Mouse (Mus musculus): ENCODE results near the gene Galnt2. TPM values are rescaled to one million over a fixed set of nuclear protein-coding genes. Genes with fewer than 3 reads are reported as not detected.

Gene Galnt2
- polyA plus RNA-seq, 1 experiment from 2014 or later = 73.9 TPM

DNA sequence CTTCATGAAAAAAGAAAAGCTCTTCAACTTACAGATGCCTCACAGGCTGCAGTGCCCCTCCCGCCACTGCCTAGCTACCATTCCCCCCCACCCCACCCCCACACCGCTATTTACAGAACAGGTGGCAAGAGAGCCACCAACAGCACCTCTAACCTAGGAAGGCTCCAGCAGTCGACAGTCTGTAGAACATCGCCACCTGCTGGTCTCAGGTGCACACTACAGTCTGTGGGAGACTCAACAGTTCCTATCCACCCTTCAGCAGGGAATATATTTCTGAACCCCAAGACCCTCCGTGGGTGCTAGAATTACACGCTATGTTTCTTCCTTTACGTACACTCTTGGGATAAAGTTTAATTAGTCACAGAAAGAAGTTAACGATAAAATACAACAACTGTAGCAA lies 137.0 kb downstream of the Galnt2 start:
- peak; percentile 86 for DNase-seq (ENCODE audit: low spot score)

DNA sequence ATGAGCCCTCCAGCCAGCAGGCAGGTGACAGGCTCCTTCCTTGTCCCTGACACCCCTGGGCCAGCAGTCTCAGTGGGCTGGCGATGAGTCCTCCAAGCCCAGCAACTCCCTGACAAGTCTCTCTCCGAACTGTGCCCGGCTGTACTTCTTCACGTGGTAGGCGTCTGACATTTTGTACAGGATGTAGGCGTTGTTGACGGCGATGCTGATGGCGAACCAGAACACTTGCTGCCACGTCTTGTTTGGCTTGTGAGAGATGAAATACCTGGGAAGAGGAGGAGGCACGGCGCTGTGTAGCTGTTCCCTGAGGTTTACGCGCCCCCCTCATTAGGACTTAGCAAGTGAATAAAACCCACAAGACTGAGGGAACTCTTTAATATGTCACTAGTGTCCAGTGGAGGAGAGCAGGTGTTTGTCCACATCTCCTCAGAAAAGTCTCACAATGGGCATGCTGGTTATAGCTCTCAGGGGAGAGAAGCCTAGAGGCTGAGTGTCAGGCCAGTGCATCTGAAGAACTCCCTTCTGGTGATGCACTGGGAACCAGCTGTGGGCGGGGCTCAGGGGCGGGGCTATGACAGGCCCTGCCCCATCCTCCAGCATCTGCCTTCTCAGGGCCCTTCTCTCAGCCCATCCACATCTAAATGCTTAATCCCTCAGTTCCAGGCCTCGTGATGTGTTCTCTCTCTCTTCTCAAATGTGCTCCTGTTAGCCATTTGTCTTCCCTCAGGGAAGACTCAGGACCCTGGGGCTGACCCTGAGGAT lies 139.4 kb downstream of the Galnt2 start:
- no peak for DNase-seq (ENCODE audit: low spot score)

DNA sequence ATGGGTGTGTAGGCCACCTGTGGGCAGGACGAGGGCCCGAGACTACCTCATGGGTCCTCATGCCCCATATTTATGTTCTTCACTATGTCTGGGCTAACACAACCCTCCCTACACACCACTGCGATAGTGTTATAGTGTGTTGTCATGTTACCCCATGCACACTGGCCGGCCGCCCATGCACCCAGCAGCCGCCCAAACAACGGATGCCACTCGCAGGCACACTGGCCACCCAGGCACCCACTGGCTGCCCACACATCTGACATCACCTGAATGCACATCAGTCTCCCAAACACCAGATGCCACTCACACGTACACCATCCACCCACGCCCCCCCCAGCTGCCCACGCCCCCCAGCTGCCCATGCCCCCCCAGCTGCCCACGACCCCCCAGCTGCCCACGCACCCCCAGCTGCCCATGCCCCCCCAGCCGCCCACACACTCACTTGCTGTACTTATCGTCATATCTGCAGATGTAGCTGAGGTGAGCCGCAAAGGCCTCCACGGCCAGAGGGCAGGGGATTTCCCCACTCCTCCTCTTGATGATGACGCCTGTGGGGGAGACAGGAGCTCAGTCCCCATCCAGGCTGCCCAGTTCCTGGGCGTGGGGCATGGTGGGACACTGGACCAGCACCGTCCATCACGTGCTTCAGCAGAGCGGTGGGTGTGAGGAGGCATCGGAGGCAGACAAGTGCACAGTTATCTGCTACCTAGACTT lies 140.4 kb downstream of the Galnt2 start:
- no peak for DNase-seq (ENCODE audit: low spot score)

DNA sequence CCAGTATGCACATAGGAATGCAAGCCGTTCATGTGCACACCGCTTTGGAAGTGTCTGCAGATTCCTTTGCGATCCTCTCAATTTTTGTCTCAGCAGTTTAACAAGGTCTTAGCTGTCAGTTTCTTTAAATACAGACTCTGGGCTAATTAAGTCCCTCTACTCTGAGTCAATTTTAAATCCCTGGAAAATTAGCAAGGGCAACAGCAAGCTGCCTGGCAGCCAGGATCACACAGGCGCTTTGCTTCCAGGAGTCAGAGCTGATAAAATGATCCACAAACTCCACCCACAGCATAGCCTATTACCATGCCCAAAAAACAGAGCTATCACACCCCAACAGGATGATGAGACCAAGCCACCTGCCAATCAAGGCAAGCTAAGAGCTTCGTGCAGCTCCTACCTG lies 142.6 kb downstream of the Galnt2 start:
- DNase-seq (ENCODE audit: low spot score) = no peak

DNA sequence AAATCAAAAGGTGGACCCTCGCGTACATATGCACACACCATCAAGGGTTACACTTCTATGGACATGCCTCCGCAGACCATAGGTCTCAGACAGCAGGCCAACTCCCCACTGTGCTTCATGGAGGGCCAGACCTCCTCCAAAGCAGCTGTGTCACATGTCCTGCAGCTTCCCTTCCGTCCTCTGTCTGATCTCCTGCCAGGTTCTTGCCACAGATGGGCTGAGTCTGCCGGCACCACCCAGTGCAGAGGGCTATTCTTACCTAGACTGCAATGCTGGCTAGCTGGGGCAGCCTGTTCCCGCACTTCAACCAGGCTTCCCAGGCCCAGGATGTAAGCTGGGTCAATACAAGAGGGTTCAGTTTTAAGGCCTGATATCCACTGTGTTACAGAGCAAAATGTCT lies 144.0 kb downstream of the Galnt2 start:
- no peak for DNase-seq (ENCODE audit: low spot score)

DNA sequence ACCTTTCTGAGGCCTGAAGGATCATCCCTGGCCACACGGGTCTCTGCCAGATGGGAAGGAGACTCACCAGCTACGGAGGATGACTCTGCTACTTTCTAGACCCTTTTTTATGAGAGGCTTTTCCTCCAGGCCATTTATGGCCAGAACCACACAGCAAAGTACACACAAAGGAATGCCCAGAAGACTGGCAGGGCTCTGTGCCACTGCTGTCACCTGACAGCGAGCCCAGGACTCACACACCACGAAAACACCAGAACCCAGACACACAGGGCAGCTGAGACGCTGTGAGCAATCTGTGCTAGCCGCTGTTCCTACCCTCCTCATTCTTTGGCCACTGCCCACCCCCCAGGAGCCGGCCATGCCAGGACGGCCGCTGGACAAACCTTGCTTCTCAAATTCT lies 144.5 kb downstream of the Galnt2 start:
- no peak for DNase-seq (ENCODE audit: low spot score)

DNA sequence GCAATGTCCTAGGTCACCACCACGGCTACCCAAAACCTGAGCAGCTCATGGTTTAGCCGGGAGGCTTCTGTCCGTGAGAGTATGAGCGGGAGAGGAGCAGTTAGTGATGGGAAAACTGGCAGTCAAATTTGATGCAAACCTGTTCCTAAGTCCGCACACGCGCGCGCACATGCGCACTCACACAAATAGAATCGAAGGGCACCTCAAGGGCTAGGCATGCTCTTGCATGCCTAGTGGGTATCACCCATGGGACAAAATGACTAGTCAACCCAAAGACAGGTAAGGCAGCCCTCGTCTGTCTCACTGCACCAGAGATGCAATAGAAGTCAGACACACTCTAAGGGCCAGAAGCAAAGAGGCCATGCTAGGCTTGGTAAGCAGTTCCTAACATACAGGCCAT lies 145.2 kb downstream of the Galnt2 start:
- DNase-seq (ENCODE audit: low spot score) = no peak

DNA sequence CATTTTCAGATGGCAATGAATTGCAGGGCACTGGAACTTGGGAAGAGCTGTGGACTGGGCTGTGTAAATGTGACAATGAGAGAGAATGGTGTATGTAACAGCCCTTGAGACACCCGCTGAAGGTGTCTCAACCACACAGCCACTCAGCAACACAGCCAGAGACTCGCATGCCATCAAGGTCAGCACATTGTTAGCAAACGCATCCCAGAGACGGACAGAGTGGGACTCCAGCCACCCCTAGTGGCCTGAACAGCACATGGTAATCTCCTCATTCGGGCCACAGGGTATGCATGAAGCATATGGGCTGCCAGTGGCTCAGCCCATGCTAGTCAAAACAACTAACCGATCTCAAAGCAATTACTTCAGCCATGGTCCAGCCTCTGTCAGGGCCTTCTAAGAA lies 148.1 kb downstream of the Galnt2 start:
- DNase-seq (ENCODE audit: low spot score) = no peak

DNA sequence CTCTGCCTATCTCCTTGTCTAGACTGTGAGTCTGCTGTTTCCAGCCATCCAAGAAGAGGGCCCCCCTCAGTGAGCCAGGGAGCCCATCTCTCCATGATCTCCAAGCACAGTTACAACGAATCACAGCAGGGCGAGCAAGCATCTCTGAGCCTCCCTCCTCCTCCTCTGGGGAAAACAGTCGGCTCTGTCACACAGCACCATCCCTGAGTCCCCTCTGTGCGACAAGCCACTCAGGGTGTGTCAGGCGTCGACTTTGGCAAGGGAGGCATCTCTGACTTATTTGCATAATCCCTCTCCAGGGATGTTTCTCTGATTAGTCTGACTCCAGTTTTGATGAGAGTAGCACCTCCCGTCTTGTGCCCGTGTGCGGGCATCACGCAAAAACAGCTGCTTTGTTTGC lies 151.0 kb downstream of the Galnt2 start:
- no peak for DNase-seq (ENCODE audit: low spot score)

DNA sequence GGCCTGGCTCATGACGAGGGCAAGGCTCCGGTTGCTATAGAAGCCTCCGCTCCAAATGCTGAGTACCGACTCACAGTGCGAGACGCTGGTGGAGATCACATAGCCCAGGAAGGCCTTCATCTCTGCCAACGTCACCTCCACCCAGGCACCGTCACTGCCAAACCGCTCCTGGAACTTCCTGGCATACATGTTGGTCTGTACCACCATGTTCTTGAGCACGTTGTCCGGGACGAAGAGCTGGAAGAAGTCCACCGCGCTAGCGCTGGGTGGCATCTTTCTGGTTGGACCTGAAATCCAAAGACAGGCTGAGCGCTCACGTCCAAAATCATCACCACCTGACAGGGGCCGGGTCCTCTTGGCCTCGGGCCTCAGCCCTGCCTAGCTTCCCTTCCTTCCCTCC lies 153.1 kb downstream of the Galnt2 start:
- DNase-seq (ENCODE audit: low spot score) = no peak

DNA sequence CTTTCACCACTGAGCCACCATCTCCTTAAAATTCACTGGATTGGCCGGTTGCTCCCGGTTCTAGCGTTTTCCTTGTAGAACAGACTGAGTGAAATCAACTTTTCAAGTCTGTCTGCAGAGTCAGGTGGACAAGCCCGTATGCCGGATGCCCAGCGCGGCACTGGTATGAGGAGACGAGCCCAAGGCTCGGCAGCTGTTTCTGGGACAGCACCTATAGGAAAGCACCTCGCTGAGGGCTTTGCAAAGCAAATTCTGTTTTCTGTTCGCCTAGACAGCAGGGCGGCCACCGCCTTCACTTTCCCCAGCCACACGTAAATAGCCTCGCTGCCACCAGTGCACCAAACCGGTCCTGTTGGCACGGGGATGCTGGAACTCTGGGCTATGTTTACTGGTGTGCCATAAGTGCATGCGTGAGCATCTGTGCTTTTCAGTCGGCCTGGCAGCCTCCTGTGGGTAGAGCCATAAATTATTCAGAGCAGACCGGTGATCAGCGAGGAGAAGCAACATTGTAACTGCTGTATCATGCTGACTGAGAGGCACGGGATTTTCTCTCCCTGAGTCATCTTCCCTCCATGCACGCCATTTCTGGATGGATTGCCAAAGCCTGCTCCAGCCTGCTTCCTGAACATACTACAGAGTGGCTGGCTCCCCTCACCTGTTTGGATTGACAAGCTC lies 155.2 kb downstream of the Galnt2 start:
- DNase-seq (ENCODE audit: low spot score) = no peak

DNA sequence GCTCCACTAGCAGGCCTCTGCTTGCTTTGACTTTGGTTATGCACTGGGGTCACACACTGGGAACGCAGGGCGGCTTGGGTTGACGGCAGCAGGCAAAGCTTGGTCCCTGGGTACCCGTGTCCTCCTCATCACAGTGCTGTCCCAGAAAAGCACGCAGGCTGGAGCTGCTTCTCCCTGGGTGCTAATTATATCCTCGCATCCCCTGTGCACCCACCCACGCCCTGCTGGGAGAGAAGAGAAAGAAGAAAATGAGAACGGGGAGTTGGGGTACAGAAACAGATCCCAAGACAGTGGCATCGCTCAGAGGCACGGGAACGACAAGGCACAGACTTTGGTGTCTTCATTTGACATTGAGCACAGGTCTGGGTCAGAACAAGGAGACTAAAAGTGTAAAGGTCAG lies 158.3 kb downstream of the Galnt2 start:
- no peak for DNase-seq (ENCODE audit: low spot score)

DNA sequence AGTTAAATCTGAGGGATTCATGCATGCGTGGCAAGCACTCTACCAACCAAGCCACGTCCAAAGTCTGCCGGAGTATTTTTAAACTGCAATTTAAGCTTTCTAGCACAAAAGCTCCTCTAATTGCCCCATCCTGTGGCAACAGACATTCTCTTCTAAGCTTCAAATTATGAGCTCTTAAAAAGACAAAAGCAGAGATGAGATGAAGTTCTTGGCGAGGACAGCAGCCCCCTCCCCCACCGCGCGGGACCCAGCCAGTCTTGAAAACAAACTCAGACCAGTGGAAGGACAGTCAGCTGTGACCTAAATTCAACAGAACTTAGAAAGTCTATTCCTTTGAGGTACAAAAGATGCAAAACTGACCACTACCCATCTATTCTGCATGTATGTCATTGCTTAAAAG lies 160.0 kb downstream of the Galnt2 start:
- DNase-seq (ENCODE audit: low spot score) = no peak

DNA sequence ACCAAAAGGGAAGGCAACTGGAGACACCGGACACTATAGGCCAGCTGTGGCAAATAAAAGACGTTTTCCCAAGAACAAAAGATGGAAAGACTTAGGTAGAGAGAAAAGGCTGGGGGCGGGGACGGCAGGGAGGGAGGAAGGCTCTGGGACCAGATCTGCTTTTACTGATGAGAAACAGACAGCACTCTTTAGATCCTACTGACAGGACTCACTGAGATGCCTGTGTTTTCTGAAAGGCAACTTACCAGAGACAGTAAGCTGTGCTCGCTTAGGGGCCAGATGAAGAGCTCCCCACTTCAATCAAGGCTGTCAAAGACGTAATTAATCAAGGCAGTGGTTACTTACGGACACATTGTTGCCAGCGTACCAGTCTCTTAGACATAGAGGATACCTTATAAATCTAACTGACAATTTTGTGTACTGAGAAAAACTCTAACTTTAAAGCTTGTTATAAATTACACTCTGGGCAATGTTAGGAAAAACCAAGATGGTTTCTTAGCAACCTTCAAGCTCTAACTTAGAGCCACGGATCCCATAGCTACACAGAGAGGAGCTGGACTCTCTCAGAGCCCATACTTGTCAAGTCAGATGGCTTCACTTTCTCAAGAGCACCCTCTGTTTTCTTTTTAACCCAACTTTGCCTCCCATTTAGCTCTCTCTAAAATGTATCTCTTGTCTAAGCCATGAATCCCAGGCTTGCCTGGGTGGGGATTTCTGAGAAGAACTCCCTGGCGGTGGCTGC lies 161.3 kb downstream of the Galnt2 start:
- no peak for DNase-seq (ENCODE audit: low spot score)

DNA sequence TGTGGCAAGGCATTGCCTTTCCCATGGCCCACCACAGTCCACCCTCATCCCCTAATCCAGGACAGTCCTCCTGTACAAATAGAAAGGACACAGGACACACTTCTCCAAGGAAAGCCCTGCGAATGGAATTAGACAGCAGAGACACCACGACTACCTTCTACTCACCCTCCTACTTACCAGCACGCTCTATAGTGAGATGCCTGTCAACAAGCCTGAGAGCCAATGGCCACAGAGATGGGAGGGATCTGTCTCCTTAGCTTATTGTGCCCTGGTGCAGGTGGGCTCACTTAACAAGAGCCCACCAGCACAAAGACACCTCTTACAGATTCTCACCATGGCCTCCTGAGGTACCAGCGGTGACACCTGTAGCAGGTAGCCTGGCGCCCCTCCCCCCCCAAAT lies 161.8 kb downstream of the Galnt2 start:
- no peak for DNase-seq (ENCODE audit: low spot score)

DNA sequence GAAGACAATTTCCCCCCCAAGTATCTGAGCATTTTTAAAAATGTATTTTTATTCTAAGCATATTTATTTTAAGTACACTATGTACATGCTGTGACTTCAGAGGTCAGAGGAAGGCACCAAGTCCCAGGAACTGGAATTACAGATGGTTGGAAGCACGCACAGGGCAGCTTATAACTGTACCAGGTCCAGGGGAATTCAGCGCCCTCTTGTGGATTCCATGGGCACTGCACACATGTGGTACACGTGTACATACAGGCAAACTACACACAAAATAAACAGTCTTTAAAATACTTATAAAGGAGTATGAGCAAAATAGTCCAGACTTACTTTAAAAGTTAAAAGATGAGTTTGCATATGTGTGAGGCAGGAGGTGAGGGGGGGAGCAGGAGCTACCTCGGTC lies 162.7 kb downstream of the Galnt2 start:
- DNase-seq (ENCODE audit: low spot score) = peak; percentile 15

DNA sequence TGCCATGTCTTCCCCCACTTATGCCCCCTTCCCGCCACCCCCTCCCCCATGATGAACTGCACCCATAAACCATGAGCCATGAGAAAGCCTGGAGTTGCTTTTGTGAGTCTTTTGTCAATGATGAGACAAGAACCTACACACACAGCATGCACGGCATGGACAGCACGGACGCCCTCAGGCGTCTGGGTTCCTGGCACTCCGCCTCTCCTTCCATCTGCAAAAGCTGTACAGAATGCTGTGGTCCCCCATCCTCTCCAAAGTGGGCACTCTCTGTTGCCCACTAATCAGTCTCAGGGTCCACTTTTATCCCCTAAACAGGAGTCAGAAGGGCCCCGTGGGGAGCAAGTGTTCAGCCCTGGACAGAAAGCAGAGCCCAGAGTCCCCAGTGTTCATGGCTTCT lies 163.8 kb downstream of the Galnt2 start:
- no peak for DNase-seq (ENCODE audit: low spot score)

Other genes with a start within 250 kb of the Galnt2 start
- gene Abcb10, start 248.3 kb upstream of the Galnt2 start, polyA plus RNA-seq (2015; fragmentation: Nextera tagmentation; extraction: Ambion mirVana) = 4.1 and 4.4 TPM in 2 replicates
- 60.5 and 60.6 TPM in 2 replicates for gene Taf5l, start 210.0 kb upstream of the Galnt2 start, polyA plus RNA-seq (2015; fragmentation: Nextera tagmentation; extraction: Ambion mirVana)
- gene Urb2, start 209.9 kb upstream of the Galnt2 start, polyA plus RNA-seq (2015; fragmentation: Nextera tagmentation; extraction: Ambion mirVana) = 4.0 and 4.2 TPM in 2 replicates
- gene Pgbd5, start 208.3 kb downstream of the Galnt2 start, polyA plus RNA-seq (2015; fragmentation: Nextera tagmentation; extraction: Ambion mirVana) = 0.25 and 0.32 TPM in 2 replicates